Mouse (Mus musculus) forebrain, embryonic 12.5 days (tissue): ENCODE measurements at regions not wholly inside any gene's neighbourhood (a gene's known extent, or its start where the extent isn't known, plus 50 kb on each side); places are given as distances from the start of the nearest gene placed in this dataset.
"Not testable (repeated sequence)": the region's sequence is repeated elsewhere in the genome, so short reads cannot be mapped to it uniquely, and the experiment has no call there.

Experiments
- ATAC-seq: fragments of 200-750 bp; cut with Nextera tagmentation; 2 replicates; pipeline ENCODE4 v1.8.0; 2017; ENCODE audit warnings: moderate TSS enrichment; ENCODE audit not compliant: low FRiP score
- H3K27ac ChIP-seq: fragments of 300-500 bp; sonication (generic); 2 replicates; pipeline ENCODE4 v1.5.1; 2016; ENCODE audit warnings: mild to moderate bottlenecking
- H3K27me3 ChIP-seq: fragments of 300-500 bp; sonication (generic); 2 replicates; pipeline ENCODE4 v1.6.1; 2016; ENCODE audit warnings: mild to moderate bottlenecking
- H3K36me3 ChIP-seq: fragments of 300-500 bp; sonication (generic); replicated peaks from 2 replicates; pipeline ENCODE4 v1.6.1; 2016; ENCODE audit warnings: mild to moderate bottlenecking
- H3K4me1 ChIP-seq: fragments of 300-500 bp; sonication (generic); 2 replicates; pipeline ENCODE4 v1.6.1; 2016
- H3K4me2 ChIP-seq: fragments of 300-500 bp; sonication (generic); 2 replicates; pipeline ENCODE4 v1.6.1; 2016; ENCODE audit warnings: mild to moderate bottlenecking, moderate library complexity
- H3K4me3 ChIP-seq: fragments of 300-500 bp; sonication (generic); replicated peaks from 2 replicates; pipeline ENCODE4 v1.5.1; 2016; ENCODE audit warnings: mild to moderate bottlenecking
- H3K9ac ChIP-seq: fragments of 300-500 bp; sonication (generic); 2 replicates; pipeline ENCODE4 v1.6.1; 2016; ENCODE audit warnings: mild to moderate bottlenecking
- H3K9me3 ChIP-seq: fragments of 300-500 bp; sonication (generic); 2 replicates; pipeline ENCODE4 v1.6.1; 2016
- WGBS: fragments of 180-500 bp; shearing (Covaris S2); methylation state at CpG from one replicate; pipeline ENCODE4 v1.1.7; 2016; 5-methylcytosine and 5-hydroxymethylcytosine counted together

DNA sequence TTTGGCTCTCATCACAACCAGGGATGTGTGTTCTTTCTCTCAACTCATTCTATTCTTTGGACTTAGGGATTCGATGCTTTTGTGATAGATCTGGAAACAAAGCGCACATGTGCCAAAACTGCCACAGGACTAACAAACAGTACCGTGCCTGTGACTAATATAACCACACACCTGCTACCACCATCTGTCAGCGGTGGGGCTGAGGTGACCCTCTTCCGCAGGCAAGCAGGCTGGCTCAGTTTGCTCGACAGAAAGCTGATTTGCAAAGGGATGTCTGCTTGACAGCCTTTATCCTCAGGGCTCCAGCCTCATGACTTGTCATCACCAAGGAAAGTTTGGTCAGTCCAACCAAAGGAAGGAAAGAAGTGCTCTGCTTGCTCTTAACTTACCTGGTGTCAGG is 146.7 kb upstream of the Fer start:
- Histone ChIP-seq H3K9me3 (no peaks in the 10 kb centered on the region), H3K4me1 (peaks cover 5% of the 10 kb centered on the region; the same call in 1 of the 2 replicates), H3K36me3 (no peaks in the 10 kb centered on the region), H3K27me3 (no peaks in the 10 kb centered on the region), H3K9ac (no peak overlapping the region), H3K4me2 (no peak overlapping the region), H3K4me3 (no peak overlapping the region), H3K27ac (no peak overlapping the region)
- 70% methylated on average over 6 of the region's 6 CpGs for WGBS
- peak; percentile 50; the same call in 1 of the 2 replicates for ATAC-seq

DNA sequence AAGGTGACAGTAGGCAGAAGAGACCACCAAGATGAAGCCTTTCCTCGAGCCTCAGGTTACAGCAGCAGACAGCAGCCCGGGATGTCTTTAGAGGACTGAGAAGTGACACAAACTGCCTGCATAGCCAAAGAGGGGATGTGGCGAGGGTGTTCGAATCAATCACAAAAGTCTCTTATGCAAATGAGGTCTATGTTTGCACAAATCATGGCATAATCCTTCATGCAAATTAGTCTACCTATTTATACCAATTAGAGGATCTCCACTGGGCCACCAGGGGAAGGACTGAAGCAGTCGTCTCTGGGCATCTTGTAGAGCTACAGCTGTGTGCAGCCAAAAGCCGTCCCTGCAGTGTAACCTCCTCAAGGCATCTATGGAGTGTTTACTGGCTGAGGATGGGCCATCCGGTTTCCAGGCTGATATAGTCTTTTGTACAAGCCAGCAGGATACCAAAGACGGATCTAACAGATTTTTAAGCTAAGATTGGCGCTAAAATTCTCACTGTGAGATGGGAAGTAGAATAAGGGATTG is 145.7 kb upstream of the Fer start:
- Histone ChIP-seq H3K4me2 (no peak overlapping the region), H3K36me3 (no peaks in the 10 kb centered on the region), H3K4me1 (peaks cover 5% of the 10 kb centered on the region; the same call in 1 of the 2 replicates), H3K9ac (no peak overlapping the region), H3K4me3 (no peak overlapping the region), H3K9me3 (no peaks in the 10 kb centered on the region), H3K27ac (no peak overlapping the region), H3K27me3 (no peaks in the 10 kb centered on the region)
- peak; percentile 41; the same call in 1 of the 2 replicates for ATAC-seq
- 51% methylated on average over 9 of the region's 9 CpGs for WGBS

DNA sequence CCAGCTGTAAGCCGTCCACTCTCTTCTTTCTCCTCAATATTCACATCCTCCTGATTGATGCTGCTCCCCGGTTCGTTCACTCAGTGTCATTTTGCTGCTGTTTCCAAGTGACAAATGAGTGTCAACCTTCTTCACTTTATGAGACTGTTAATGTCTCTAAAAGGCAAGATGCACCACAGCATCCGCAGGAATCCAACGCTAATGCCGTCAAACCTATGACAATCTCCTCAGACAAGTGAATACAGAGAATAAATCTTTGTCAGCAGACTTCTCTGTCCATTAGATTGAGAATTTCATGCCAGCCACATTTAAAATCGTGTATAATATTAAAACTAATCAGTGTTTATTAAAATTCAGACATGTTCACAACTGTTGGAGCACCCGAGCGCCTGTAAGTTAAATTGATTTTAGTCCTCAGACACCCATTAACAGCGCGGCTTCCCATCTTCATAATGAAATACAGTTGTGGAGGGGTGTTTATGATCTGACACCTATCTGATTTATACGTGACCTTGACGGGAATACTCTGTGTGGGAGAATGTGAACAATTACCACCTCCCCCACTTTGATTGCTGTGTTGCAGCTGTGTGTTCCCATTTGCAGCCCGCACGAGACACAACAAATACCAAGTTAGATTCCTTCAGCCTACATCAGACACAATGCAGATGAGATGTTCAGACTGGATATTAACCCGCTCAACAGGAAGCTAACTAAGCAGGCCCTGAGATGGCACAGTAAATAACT is 143.7 kb upstream of the Fer start:
- no peaks in the 10 kb centered on the region for H3K36me3 ChIP-seq
- no peak overlapping the region for H3K4me3 ChIP-seq
- H3K9ac ChIP-seq: no peak overlapping the region
- H3K27me3 ChIP-seq: no peaks in the 10 kb centered on the region
- no peak overlapping the region for H3K4me2 ChIP-seq
- no peak overlapping the region for H3K27ac ChIP-seq
- WGBS: 77% methylated on average over 16 of the region's 16 CpGs
- H3K4me1 ChIP-seq: peaks cover 5% of the 10 kb centered on the region; the same call in 1 of the 2 replicates
- no peaks in the 10 kb centered on the region for H3K9me3 ChIP-seq
- no peak for ATAC-seq

DNA sequence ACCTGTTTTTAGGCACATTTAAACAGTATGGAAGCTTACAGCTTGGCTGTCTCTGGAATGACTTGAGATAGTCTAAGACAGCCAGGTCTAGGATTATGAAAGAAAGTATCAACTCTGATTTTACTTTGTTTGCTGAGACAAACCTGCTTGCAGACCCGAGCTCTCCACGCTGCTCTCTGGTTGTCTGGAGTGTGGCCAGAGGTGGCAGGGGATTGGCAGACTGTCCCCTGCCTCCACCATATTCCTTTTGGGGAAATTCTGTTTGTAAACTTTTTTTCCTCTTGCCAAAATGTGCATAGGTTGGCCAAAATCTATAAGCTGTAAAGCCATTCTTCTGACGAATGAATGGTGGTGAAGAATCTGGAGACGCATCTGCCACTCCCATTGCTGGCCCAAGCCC is 143.1 kb upstream of the Fer start:
- 85% methylated on average over 4 of the region's 4 CpGs for WGBS
- Histone ChIP-seq H3K9ac (no peak overlapping the region), H3K27me3 (no peaks in the 10 kb centered on the region), H3K4me2 (no peak overlapping the region), H3K9me3 (no peaks in the 10 kb centered on the region), H3K27ac (no peak overlapping the region), H3K36me3 (no peaks in the 10 kb centered on the region), H3K4me1 (peaks cover 5% of the 10 kb centered on the region; the same call in 1 of the 2 replicates), H3K4me3 (no peak overlapping the region)
- ATAC-seq: no peak

DNA sequence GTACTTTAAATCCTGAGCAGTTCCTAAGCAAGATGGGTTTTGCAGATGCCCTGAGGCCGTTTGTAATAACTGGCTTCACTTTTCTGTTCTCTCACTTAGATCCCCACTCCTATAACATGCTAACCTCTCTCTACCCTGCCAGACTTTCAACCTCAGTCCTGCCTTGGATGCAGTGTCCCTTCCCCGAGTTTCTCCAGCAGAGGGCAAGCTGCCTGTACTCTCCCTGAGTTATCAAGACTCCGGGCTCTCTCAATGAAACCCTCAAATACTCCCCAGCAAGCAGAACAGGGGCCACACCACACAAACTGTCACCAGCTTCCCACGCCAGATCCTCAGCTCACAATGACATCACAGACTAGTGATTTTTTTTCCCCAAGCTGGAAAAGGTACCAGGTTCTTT is 142.0 kb upstream of the Fer start:
- no peaks in the 10 kb centered on the region for H3K27me3 ChIP-seq
- 38% methylated on average over 4 of the region's 4 CpGs for WGBS
- ATAC-seq: 0 out of 2 replicates have a peak, but pooled peaks have one; percentile 49

DNA sequence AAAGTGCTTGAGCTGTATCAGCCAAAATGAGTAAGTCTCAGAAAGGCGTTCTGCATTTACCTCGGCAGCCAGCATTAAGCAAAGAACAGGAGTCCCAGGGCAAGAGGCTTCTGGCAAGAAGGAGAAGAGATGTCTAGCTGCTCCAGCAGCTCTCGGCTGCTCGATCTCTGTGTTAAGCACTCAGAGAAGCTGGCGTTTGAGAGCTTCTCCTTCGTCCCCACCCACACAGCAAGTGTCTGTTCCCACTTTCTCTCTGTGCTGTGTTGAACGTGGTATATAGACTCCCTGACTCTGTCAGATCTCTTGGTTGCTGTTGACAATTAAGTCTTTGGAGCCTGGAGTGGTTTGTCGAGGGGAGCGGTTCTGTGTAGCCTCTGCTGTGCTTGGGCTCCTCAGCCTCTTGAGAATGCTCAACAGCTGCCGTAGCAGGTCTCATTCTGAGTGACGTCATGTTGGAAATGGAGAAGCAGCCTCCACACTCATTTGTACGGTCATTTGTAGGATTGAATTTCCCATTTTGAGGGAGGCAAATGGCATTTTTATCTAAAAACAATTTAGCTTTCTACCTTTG is 140.3 kb upstream of the Fer start:
- ATAC-seq: no peak
- H3K27ac ChIP-seq: no peak overlapping the region
- no peak overlapping the region for H3K9ac ChIP-seq
- no peaks in the 10 kb centered on the region for H3K4me1 ChIP-seq
- 84% methylated on average over 12 of the region's 12 CpGs for WGBS
- no peaks in the 10 kb centered on the region for H3K36me3 ChIP-seq
- no peak overlapping the region for H3K4me2 ChIP-seq
- no peaks in the 10 kb centered on the region for H3K9me3 ChIP-seq
- H3K4me3 ChIP-seq: no peak overlapping the region
- H3K27me3 ChIP-seq: no peaks in the 10 kb centered on the region

More for the DNA sequence above, 142.0 kb upstream of the Fer start:
- Histone ChIP-seq H3K9ac (no peak overlapping the region), H3K4me1 (peaks cover 5% of the 10 kb centered on the region; the same call in 1 of the 2 replicates), H3K4me3 (no peak overlapping the region), H3K9me3 (no peaks in the 10 kb centered on the region), H3K27ac (no peak overlapping the region), H3K4me2 (no peak overlapping the region), H3K36me3 (no peaks in the 10 kb centered on the region)

DNA sequence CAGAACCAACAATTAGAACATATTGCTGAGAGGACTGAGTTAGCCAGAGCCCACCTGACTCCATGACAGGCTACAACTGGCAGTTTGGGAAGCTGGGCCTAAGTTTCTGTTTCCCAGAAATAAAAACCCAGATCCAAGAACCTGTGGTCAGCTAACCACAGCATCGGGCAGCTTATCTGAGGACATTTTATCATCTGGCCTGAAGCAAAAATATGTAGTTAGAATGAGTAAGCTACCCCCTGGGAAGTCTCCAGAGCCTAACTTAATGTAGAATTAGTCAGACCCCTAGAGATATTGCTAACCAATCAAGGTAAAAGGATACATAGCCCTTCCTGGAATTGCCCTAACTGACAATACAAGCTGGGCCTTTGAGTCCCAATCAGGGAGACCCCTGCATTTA is 124.7 kb upstream of the Fer start:
- H3K27ac ChIP-seq: no peak overlapping the region
- WGBS: 87% methylated on average over 1 of the region's 1 CpGs
- ATAC-seq: no peak
- H3K27me3 ChIP-seq: no peaks in the 10 kb centered on the region
- H3K9me3 ChIP-seq: peaks cover 7% of the 10 kb centered on the region; the same call in 1 of the 2 replicates
- no peak overlapping the region for H3K9ac ChIP-seq
- no peak overlapping the region for H3K4me2 ChIP-seq
- no peak overlapping the region for H3K4me3 ChIP-seq
- no peaks in the 10 kb centered on the region for H3K36me3 ChIP-seq
- H3K4me1 ChIP-seq: no peaks in the 10 kb centered on the region

DNA sequence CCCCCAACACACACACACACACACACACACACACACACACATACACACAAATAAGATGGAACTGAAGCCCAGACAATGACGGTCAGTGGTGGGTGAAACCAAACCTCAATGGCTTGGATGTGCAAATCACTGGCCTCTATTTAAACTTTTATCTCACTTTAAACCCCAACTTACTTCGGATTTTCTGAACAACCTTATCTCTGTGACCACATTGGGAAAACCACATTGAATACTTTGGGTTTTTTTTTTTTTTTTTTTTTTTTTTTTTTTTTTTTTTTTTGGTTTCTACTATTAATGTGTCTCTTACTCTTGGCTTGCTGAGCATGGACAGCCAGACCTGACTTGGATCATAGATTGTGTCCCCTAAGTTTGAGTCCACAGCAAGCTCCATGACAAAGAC is 123.2 kb upstream of the Fer start:
- H3K4me1 ChIP-seq: no peaks in the 10 kb centered on the region
- no peak overlapping the region for H3K4me3 ChIP-seq
- H3K27me3 ChIP-seq: no peaks in the 10 kb centered on the region
- no peaks in the 10 kb centered on the region for H3K36me3 ChIP-seq
- peaks cover 7% of the 10 kb centered on the region; the same call in 1 of the 2 replicates for H3K9me3 ChIP-seq
- H3K27ac ChIP-seq: no peak overlapping the region
- H3K9ac ChIP-seq: no peak overlapping the region
- WGBS: 84% methylated on average over 2 of the region's 2 CpGs
- no peak for ATAC-seq
- no peak overlapping the region for H3K4me2 ChIP-seq

DNA sequence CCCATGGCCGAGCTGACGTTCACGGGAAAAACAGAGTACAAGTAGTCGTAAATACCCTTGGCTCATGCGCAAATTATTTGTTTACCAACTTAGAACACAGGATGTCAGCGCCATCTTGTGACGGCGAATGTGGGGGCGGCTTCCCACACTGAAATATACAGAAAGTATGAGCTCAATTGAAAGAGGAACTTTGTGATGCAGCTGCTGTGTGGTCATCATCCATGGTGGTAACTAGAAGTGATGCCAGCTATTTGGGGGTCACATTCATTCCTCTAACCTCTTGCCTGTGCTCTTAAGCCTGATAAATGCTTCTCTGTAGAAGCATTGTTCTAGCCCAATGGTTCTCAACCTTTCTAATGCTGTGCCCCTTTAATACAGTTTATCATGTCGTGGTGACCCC is 113.6 kb upstream of the Fer start:
- H3K27ac ChIP-seq, H3K4me3 ChIP-seq, H3K9me3 ChIP-seq, H3K4me1 ChIP-seq, H3K27me3 ChIP-seq, H3K4me2 ChIP-seq, ATAC-seq, H3K36me3 ChIP-seq, H3K9ac ChIP-seq: not testable (repeated sequence)
- WGBS: 97% methylated on average over 7 of the region's 10 CpGs

DNA sequence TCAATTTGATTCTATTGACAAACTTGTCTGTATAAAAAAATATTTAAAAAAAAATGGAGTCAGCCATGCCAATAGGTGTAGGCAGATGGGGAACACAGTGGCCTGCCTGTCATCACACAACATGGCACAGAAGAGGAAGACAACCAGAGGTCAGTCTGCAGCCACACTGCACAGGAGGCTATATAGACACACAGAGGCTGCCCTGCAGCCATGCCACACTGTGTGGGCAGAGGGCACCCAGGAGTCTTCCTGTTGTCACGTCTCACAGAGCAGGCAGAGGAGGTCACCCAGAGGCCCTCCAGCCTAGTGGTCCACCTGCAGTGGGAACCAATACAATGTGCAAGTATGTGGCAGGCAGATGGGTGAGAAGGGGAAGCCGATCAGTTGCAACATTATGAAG is 108.5 kb upstream of the Fer start:
- H3K9me3 ChIP-seq: no peaks in the 10 kb centered on the region
- H3K4me3 ChIP-seq: no peak overlapping the region
- no peak overlapping the region for H3K27ac ChIP-seq
- 87% methylated on average over 2 of the region's 2 CpGs for WGBS
- H3K4me2 ChIP-seq: no peak overlapping the region
- no peaks in the 10 kb centered on the region for H3K27me3 ChIP-seq
- H3K4me1 ChIP-seq: no peaks in the 10 kb centered on the region
- no peak overlapping the region for H3K9ac ChIP-seq
- no peak for ATAC-seq
- no peaks in the 10 kb centered on the region for H3K36me3 ChIP-seq

DNA sequence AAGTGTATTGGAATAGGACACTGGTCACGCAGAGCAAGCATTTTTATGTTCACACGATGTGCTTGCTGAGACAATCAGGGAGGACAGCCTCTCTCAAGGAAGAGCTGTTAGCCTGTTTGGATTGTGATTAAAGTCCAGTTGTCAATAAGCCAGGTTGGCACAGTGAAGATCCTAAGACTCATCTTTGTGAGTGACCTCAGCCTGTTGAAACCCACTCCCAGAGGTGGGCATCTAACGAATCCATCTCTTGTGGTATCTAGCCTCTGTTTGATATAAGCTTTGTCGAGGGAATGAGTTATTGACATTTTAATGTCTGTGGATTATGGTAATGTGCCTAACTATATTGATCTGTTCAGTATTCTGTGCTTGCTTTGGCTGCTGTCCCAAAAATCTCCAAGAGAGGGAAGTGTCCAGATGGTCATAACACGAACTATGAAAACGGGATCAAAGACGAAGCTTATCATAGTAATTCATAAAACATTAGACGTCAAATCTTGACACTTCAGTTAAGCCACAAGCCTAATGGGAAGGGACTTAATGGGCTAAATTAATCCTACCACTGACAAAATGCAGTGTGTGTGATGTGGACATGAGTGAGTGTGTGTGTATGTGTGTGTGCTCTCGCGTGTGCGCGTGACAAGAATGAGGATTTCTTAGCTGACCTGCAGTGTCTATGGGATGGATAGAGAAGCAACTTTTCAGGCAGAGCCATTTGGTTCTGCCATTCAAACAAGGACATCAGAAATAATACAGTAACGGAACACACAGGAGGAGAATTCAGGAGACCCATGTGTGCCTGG is 104.8 kb upstream of the Fer start:
- 93% methylated on average over 13 of the region's 13 CpGs for WGBS
- H3K27ac ChIP-seq: no peak overlapping the region
- H3K9ac ChIP-seq: no peak overlapping the region
- no peaks in the 10 kb centered on the region for H3K36me3 ChIP-seq
- H3K4me1 ChIP-seq: no peaks in the 10 kb centered on the region
- H3K9me3 ChIP-seq: no peaks in the 10 kb centered on the region
- no peak for ATAC-seq
- no peaks in the 10 kb centered on the region for H3K27me3 ChIP-seq
- no peak overlapping the region for H3K4me2 ChIP-seq
- no peak overlapping the region for H3K4me3 ChIP-seq

DNA sequence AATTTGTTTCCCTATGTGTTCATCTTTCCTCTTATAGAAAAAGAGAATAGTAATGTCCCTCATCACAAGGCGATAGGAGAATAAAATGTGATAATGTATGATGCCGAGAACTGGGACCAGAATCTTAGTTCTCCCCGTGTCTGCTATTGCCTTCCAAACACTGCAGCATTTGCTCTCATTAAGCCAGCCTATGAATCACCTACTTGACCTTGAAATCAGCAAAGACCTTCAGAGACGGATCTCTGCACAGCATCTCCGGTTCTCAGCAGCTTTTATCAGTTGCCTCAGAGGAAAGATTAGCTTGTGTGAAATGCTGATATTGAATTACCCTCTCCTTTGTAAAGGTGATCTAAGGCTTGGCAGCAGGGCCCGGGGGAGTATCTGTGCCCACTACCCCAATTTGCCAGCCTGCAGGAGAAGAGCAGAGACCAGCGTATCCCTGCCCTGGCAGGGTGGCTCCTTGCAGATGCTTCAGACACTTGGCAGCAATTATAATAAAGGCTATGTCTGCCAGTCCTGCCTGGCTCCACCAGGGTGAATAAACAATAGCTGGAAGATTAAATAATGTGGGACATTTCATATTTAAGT is 104.0 kb upstream of the Fer start:
- no peak overlapping the region for H3K27ac ChIP-seq
- 80% methylated on average over 7 of the region's 7 CpGs for WGBS
- H3K4me2 ChIP-seq: no peak overlapping the region
- no peak overlapping the region for H3K9ac ChIP-seq
- H3K9me3 ChIP-seq: no peaks in the 10 kb centered on the region
- no peaks in the 10 kb centered on the region for H3K36me3 ChIP-seq
- no peak for ATAC-seq
- H3K27me3 ChIP-seq: no peaks in the 10 kb centered on the region
- H3K4me3 ChIP-seq: no peak overlapping the region
- no peaks in the 10 kb centered on the region for H3K4me1 ChIP-seq
